Mouse (Mus musculus): ENCODE measurements at regions not wholly inside any gene's neighbourhood (a gene's known extent, or its start where the extent isn't known, plus 50 kb on each side); places are given as distances from the start of the nearest gene placed in this dataset.
"Not testable (repeated sequence)": the region's sequence is repeated elsewhere in the genome, so short reads cannot be mapped to it uniquely, and the experiment has no call there.

GRCm38 (mm10) chr1:47263611-47264010, 371.0 kb upstream of the Slc39a10 start:
- H3K27ac ChIP-seq, result no peak overlapping the region

GRCm38 (mm10) chr1:47261505-47262130, 369.0 kb upstream of the Slc39a10 start:
- no peak overlapping the region for H3K27ac ChIP-seq
- DNase-seq (ENCODE audit: low spot score in 2 of 2), result no peak
- no peak for TF ChIP-seq CTCF (conservative IDR thresholded peaks at IDR 0.05)

More at GRCm38 (mm10) chr1:47263611-47264010, 371.0 kb upstream of the Slc39a10 start:
- DNase-seq (ENCODE audit: low spot score in 2 of 2), result no peak
- no peak for TF ChIP-seq CTCF (conservative IDR thresholded peaks at IDR 0.05)
- no peak overlapping the region for H3K4me3 ChIP-seq

GRCm38 (mm10) chr1:47250706-47251105, 358.1 kb upstream of the Slc39a10 start:
- H3K27ac ChIP-seq; DNase-seq (ENCODE audit: low spot score in 2 of 2); H3K4me3 ChIP-seq: not testable (repeated sequence)

More at GRCm38 (mm10) chr1:47261505-47262130, 369.0 kb upstream of the Slc39a10 start:
- no peak overlapping the region for H3K4me3 ChIP-seq

- DNase-seq (ENCODE audit: low spot score in 2 of 2), result no peak
- no peak overlapping the region for H3K27ac ChIP-seq
- H3K4me3 ChIP-seq, result no peak overlapping the region
- TF ChIP-seq CTCF (conservative IDR thresholded peaks at IDR 0.05), result no peak
Observed at GRCm38 (mm10) chr1:47217088-47217487, 324.4 kb upstream of the Slc39a10 start.

- no peak for TF ChIP-seq CTCF (conservative IDR thresholded peaks at IDR 0.05)
Observed at GRCm38 (mm10) chr1:47216419-47217002, 323.9 kb upstream of the Slc39a10 start.

GRCm38 (mm10) chr1:47213476-47213875, 320.8 kb upstream of the Slc39a10 start:
- Histone ChIP-seq H3K27ac (no peak overlapping the region), H3K4me3 (no peak overlapping the region)
- no peak for DNase-seq (ENCODE audit: low spot score in 2 of 2)
- TF ChIP-seq CTCF (conservative IDR thresholded peaks at IDR 0.05), result no peak

More at GRCm38 (mm10) chr1:47216419-47217002, 323.9 kb upstream of the Slc39a10 start:
- no peak for DNase-seq (ENCODE audit: low spot score in 2 of 2)
- no peak overlapping the region for H3K27ac ChIP-seq
- no peak overlapping the region for H3K4me3 ChIP-seq

GRCm38 (mm10) chr1:47193001-47193400, 300.3 kb upstream of the Slc39a10 start:
- peak overlapping the region; percentile 79 for H3K27ac ChIP-seq
- peak; percentile 45 to 79 for DNase-seq (ENCODE audit: low spot score in 2 of 2)
- no peak for TF ChIP-seq CTCF (conservative IDR thresholded peaks at IDR 0.05)
- no peak overlapping the region for H3K4me3 ChIP-seq

- Histone ChIP-seq H3K4me3 (no peak overlapping the region), H3K27ac (no peak overlapping the region)
- no peak for DNase-seq (ENCODE audit: low spot score in 2 of 2)
- no peak for TF ChIP-seq CTCF (conservative IDR thresholded peaks at IDR 0.05)
Observed at GRCm38 (mm10) chr1:47164417-47164816, 271.8 kb upstream of the Slc39a10 start.

GRCm38 (mm10) chr1:47163808-47164410, 271.3 kb upstream of the Slc39a10 start:
- TF ChIP-seq CTCF (conservative IDR thresholded peaks at IDR 0.05), result no peak
- H3K4me3 ChIP-seq, result no peak overlapping the region
- H3K27ac ChIP-seq, result no peak overlapping the region
- no peak for DNase-seq (ENCODE audit: low spot score in 2 of 2)

- peak; percentile 24 to 40 for DNase-seq (ENCODE audit: low spot score in 2 of 2)
- H3K27ac ChIP-seq, H3K4me3 ChIP-seq: not testable (repeated sequence)
Observed at GRCm38 (mm10) chr1:47130031-47130430, 237.4 kb upstream of the Slc39a10 start.

- H3K27ac ChIP-seq, result peak overlapping the region; percentile 83
- no peak overlapping the region for H3K4me3 ChIP-seq
- peak; percentile 55 to 57 for DNase-seq (ENCODE audit: low spot score in 2 of 2)
- no peak for TF ChIP-seq CTCF (conservative IDR thresholded peaks at IDR 0.05)
Observed at GRCm38 (mm10) chr1:47119636-47120035, 227.0 kb upstream of the Slc39a10 start.

- not testable (repeated sequence) for H3K27ac ChIP-seq, H3K4me3 ChIP-seq
Observed at GRCm38 (mm10) chr1:47116681-47117080, 224.0 kb upstream of the Slc39a10 start.

GRCm38 (mm10) chr1:47112494-47112893, 219.8 kb upstream of the Slc39a10 start:
- TF ChIP-seq CTCF (conservative IDR thresholded peaks at IDR 0.05), result no peak
- Histone ChIP-seq H3K27ac (no peak overlapping the region), H3K4me3 (no peak overlapping the region)
- no peak for DNase-seq (ENCODE audit: low spot score in 2 of 2)

More at GRCm38 (mm10) chr1:47116681-47117080, 224.0 kb upstream of the Slc39a10 start:
- not testable (repeated sequence) for DNase-seq (ENCODE audit: low spot score in 2 of 2)

- Histone ChIP-seq H3K4me3 (no peak overlapping the region), H3K27ac (peak overlapping the region; percentile 71)
- DNase-seq (ENCODE audit: low spot score in 2 of 2), result no peak
- no peak for TF ChIP-seq CTCF (conservative IDR thresholded peaks at IDR 0.05)
Observed at GRCm38 (mm10) chr1:47104055-47104454, 211.4 kb upstream of the Slc39a10 start.
